Mouse (Mus musculus) myocyte (in vitro differentiated cells): ENCODE measurements around the gene Tmem238. TPM values are rescaled to one million over a fixed set of nuclear protein-coding genes. Genes with fewer than 3 reads are reported as not detected.
"Not testable (repeated sequence)": the region's sequence is repeated elsewhere in the genome, so short reads cannot be mapped to it uniquely, and the experiment has no call there.

Experiments
- H3K27me3 ChIP-seq: one replicate; pipeline ENCODE4 v1.6.1; 2011; ENCODE audit not compliant: control insufficient read depth, insufficient read depth, insufficient read length
- H3K36me3 ChIP-seq: one replicate; pipeline ENCODE4 v1.6.1; 2011; ENCODE audit not compliant: control insufficient read depth, insufficient read depth
- H3K4me2 ChIP-seq: one replicate; pipeline ENCODE4 v1.6.1; 2011; ENCODE audit warnings: low read depth, control low read depth
- H3K4me3 ChIP-seq: one replicate; pipeline ENCODE4 v1.5.1; 2011; ENCODE audit warnings: mild to moderate bottlenecking, control low read depth, moderate library complexity
- H3K79me2 ChIP-seq: one replicate; pipeline ENCODE4 v1.6.1; 2011; ENCODE audit not compliant: control insufficient read depth, insufficient read depth
- H3ac ChIP-seq: one replicate; pipeline ENCODE4 v1.6.1; 2011; ENCODE audit not compliant: control insufficient read depth, insufficient read length
- CEBPB ChIP-seq: IDR thresholded peaks from 2 replicates; pipeline ENCODE4 v1.6.1; 2011; ENCODE audit warnings: mild to moderate bottlenecking, moderate library complexity; ENCODE audit not compliant: poor library complexity, insufficient read depth, severe bottlenecking
- E2F4 ChIP-seq: IDR thresholded peaks from one replicate; pipeline ENCODE4 v1.6.1; 2011; ENCODE audit warnings: mild to moderate bottlenecking, control low read depth, moderate library complexity; ENCODE audit not compliant: insufficient read depth
- MAX ChIP-seq: IDR thresholded peaks from one replicate; pipeline ENCODE4 v1.6.1; 2011; ENCODE audit warnings: low read depth, mild to moderate bottlenecking, control low read depth
- MYOD1 ChIP-seq, 3 experiments: IDR thresholded peaks; one replicate each; pipeline ENCODE4 v1.6.1; 2011; ENCODE audit warnings: control low read depth in 2 of 3, low read depth in 2 of 3, mild to moderate bottlenecking in 2 of 3, moderate library complexity in 1 of 3; ENCODE audit not compliant: insufficient read length in 2 of 3, control insufficient read depth in 1 of 3
- MYOG ChIP-seq, 3 experiments: IDR thresholded peaks; one replicate each; pipeline ENCODE4 v1.6.1; 2011; ENCODE audit warnings: control low read depth in 2 of 3, low read depth in 2 of 3, mild to moderate bottlenecking in 2 of 3; ENCODE audit not compliant: insufficient read length in 2 of 3, control insufficient read depth in 1 of 3, insufficient read depth in 1 of 3
- POLR2A ChIP-seq: IDR thresholded peaks from one replicate; pipeline ENCODE4 v1.6.1; 2011; ENCODE audit warnings: low read depth, mild to moderate bottlenecking, control low read depth, moderate library complexity; ENCODE audit not compliant: insufficient read length
- POLR2AphosphoS2 ChIP-seq: IDR thresholded peaks from one replicate; pipeline ENCODE4 v1.6.1; 2011; ENCODE audit warnings: low read depth, control low read depth; ENCODE audit not compliant: insufficient read length
- REST ChIP-seq: IDR thresholded peaks from one replicate; pipeline ENCODE4 v1.6.1; 2011; ENCODE audit warnings: mild to moderate bottlenecking, control low read depth, moderate library complexity; ENCODE audit not compliant: insufficient read depth, insufficient read length
- SRF ChIP-seq: IDR thresholded peaks from one replicate; pipeline ENCODE4 v1.6.1; 2011; ENCODE audit warnings: low read depth; ENCODE audit not compliant: control insufficient read depth, insufficient read length
- TCF12 ChIP-seq: IDR thresholded peaks from one replicate; pipeline ENCODE4 v1.6.1; 2011; ENCODE audit warnings: mild to moderate bottlenecking, control low read depth; ENCODE audit not compliant: poor library complexity, insufficient read depth, severe bottlenecking
- TCF3 ChIP-seq: IDR thresholded peaks from one replicate; pipeline ENCODE4 v1.6.1; 2011; ENCODE audit warnings: low read depth, control low read depth; ENCODE audit not compliant: insufficient read length
- USF1 ChIP-seq: IDR thresholded peaks from one replicate; pipeline ENCODE4 v1.6.1; 2011; ENCODE audit warnings: low read depth, mild to moderate bottlenecking, control low read depth, moderate library complexity
- polyA plus RNA-seq: library from polyadenylated mRNA; unstranded; fragments of >200 nt; fragmentation: generic; extraction: Trizol; gene quantifications from one replicate; pipeline ENCODE4 v1.2.1, GENCODE M21; 2012; ENCODE audit warnings: missing spikeins

Gene Tmem238
- polyA plus RNA-seq, 1 experiment = 7.1 TPM

DNA sequence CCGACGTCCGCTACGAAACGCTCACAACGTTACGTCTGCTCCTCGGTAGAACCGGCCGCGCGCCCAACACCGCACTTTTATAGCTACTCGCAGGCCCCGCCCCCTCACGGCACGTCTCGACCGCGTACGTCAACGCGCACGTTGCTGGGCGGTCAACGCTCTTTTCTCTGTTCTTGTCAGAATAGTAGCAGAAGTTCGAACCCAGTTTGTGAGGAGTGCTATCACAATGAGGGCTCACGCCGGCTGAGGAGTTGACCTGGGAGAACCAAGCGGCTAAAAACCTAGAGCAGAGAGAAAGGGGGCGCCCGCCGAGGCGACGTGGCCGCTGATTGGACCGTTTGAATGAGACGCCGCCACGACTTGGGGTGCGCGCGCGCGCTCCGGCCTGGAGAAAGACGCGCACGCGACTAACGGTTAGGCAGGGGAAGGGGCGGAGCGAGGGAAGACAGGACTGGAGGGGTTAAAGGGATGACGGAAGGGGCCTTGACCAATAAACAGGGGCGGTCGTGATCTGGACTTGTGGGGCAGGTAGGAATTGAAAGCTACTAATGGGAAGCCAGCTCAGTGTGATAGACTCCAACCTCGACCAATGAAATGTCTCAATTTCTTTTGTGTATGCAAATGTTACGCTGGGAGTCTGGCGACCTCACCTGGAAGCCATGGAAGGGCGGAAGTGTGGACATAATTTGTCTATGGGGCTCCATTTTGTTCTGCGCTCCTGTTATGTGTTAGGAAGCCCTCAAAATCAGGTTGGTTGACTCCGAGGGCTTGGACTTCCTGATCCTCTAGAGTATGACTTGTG is 23.0 kb upstream of the Tmem238 start, which contains the start of gene Ube2s:
Ube2s (minus strand) TSS at position 288 of the 802 bp plus-strand sequence.
- H3K36me3 ChIP-seq = peaks cover 20% of the 10 kb centered on the region
- peak within 1 kb of the TSS; percentile 93 for H3K4me3 ChIP-seq
- H3K27me3 ChIP-seq = no peaks in the 10 kb centered on the region
- H3ac ChIP-seq = peak within 1 kb of the TSS; percentile 86
- TF ChIP-seq POLR2A (peak; percentile 68), SRF (no peak), MYOD1 (IDR thresholded peaks at IDR 0.05; ENCODE audit: control insufficient read depth in 1 of 3, insufficient read length in 2 of 3, low read depth in 2 of 3) (no peak), MAX (no peak), CEBPB (no peak), POLR2AphosphoS2 (peak; percentile 81), E2F4 (peak; percentile 90), MYOG (IDR thresholded peaks at IDR 0.05; ENCODE audit: control insufficient read depth in 1 of 3, insufficient read depth in 1 of 3, insufficient read length in 2 of 3, low read depth in 2 of 3) (no peak), USF1 (no peak), TCF12 (no peak), TCF3 (no peak), REST (no peak)
- peaks cover 30% of the 10 kb centered on the region for H3K79me2 ChIP-seq
- H3K4me2 ChIP-seq = peak within 1 kb of the TSS; percentile 88

DNA sequence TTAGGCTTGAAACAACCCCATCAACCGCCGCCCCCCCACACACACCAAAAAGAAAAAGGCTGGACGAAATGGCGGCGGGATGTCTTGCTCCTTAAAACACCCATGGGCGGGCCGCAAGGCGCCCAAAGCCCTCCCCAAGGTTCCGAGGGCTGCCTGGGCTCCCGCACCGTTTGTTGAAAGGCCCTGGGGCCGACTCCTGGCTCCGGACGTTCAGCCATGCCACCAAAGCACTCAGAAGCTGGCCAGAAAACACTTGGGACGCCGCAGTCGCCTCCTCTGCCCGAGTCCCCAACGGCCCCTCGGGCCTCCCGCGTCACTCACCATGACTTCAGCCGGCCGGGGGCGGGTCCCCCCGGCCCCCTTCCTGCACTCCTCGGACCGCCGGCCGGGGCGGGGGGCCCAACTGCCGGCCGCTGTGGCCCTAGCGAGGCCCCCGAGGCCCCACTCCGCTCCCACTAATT is 22.4 kb upstream of the Tmem238 start:
- H3K36me3 ChIP-seq = peaks cover 21% of the 10 kb centered on the region
- TF ChIP-seq SRF = no peak
- no peak for TF ChIP-seq USF1
- no peak for TF ChIP-seq MAX
- TF ChIP-seq POLR2A = no peak
- no peak for TF ChIP-seq POLR2AphosphoS2
- no peak for TF ChIP-seq CEBPB
- no peak for TF ChIP-seq REST

DNA sequence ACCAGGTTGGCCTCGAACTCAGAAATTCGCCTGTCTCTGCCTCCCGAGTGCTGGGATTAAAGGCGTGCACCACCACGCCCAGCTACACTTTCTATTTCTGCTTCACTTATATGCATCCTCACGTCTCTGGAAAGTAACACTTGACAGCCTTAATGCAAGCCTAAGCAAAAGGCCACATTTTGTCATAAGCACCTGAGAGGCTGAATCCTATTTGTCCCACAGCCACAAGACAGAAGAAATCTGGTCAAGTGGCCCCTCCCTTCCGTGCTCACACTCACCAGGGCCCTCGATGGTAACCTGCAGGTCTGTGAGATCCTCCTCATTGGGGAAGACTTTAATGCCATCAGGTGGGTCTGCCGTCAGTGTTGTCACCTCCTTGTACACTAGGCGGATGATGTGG is 21.7 kb upstream of the Tmem238 start:
- H3K4me3 ChIP-seq = peak overlapping the region; percentile 93
- peaks cover 30% of the 10 kb centered on the region for H3K79me2 ChIP-seq
- H3K27me3 ChIP-seq = not testable (repeated sequence)
- H3K36me3 ChIP-seq = peaks cover 27% of the 10 kb centered on the region
- H3ac ChIP-seq = peak overlapping the region; percentile 86
- peak overlapping the region; percentile 86 for H3K4me2 ChIP-seq

More for the DNA sequence above, 22.4 kb upstream of the Tmem238 start:
- Histone ChIP-seq H3K79me2 (peaks cover 30% of the 10 kb centered on the region), H3ac (peak overlapping the region; percentile 86), H3K27me3 (no peaks in the 10 kb centered on the region), H3K4me3 (peak overlapping the region; percentile 93), H3K4me2 (peak overlapping the region; percentile 86)

DNA sequence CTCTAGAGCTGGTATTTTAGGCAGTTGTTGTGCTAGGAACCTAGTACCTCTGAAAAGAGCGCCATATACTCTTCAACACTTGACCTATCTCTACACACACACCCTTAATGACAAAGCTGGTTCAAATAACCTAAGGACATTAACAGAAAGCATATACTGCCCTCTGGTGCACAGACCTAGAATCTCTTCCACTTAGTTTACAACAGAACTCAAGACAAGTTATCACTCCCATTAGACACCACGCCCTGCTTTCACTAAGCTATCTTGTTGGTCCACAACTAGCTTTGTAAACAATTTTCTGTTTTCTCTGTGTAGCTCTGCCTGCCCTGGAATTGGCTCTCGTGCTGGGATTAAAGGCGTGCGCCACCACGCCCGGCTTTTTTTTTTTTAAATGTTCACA is 17.3 kb upstream of the Tmem238 start:
- Histone ChIP-seq H3K36me3 (peaks cover 30% of the 10 kb centered on the region), H3K4me2 (no peak overlapping the region), H3ac (no peak overlapping the region), H3K27me3 (no peaks in the 10 kb centered on the region), H3K4me3 (no peak overlapping the region), H3K79me2 (peaks cover 27% of the 10 kb centered on the region)
- TF ChIP-seq MYOG (IDR thresholded peaks at IDR 0.05; ENCODE audit: control insufficient read depth in 1 of 3, insufficient read depth in 1 of 3, insufficient read length in 2 of 3, low read depth in 2 of 3) = no peak
- no peak for TF ChIP-seq POLR2A
- TF ChIP-seq TCF12 = no peak
- TF ChIP-seq CEBPB = no peak
- TF ChIP-seq USF1 = no peak
- no peak for TF ChIP-seq POLR2AphosphoS2
- no peak for TF ChIP-seq MYOD1 (IDR thresholded peaks at IDR 0.05; ENCODE audit: control insufficient read depth in 1 of 3, insufficient read length in 2 of 3, low read depth in 2 of 3)
- TF ChIP-seq REST = no peak

DNA sequence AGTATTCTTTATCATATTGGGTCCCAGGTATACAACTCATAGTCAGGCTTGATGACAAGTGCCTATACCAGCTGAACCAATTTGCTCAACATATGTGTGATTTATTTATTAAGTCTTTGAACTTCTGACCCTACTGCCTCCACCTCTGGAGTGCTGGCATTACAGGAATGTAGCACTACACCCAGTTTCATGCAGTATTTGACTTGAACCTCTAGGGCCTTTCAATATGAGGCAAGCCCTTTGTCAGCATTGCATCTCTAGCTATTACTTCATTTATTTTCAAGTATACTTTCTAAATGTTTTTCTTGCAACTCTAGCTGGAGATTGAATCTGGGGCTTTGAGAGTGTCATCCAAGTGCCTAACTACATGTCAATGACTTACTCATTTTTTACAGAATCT is 12.8 kb upstream of the Tmem238 start:
- peaks cover 14% of the 10 kb centered on the region for H3K36me3 ChIP-seq
- no peaks in the 10 kb centered on the region for H3K79me2 ChIP-seq
- no peak overlapping the region for H3K4me2 ChIP-seq
- TF ChIP-seq TCF12 = no peak
- no peak for TF ChIP-seq POLR2A
- TF ChIP-seq CEBPB = no peak
- TF ChIP-seq MYOD1 (IDR thresholded peaks at IDR 0.05; ENCODE audit: control insufficient read depth in 1 of 3, insufficient read length in 2 of 3, low read depth in 2 of 3) = no peak
- TF ChIP-seq MAX = no peak
- TF ChIP-seq MYOG (IDR thresholded peaks at IDR 0.05; ENCODE audit: control insufficient read depth in 1 of 3, insufficient read depth in 1 of 3, insufficient read length in 2 of 3, low read depth in 2 of 3) = no peak
- TF ChIP-seq REST = no peak
- no peak for TF ChIP-seq USF1
- TF ChIP-seq POLR2AphosphoS2 = no peak
- TF ChIP-seq SRF = no peak
- TF ChIP-seq TCF3 = no peak
- TF ChIP-seq E2F4 = no peak
- no peak overlapping the region for H3K4me3 ChIP-seq
- H3K27me3 ChIP-seq = no peaks in the 10 kb centered on the region
- no peak overlapping the region for H3ac ChIP-seq
